Mouse (Mus musculus): ENCODE results near the gene Slc7a15. TPM values are rescaled to one million over a fixed set of nuclear protein-coding genes. Genes with fewer than 3 reads are reported as not detected.

Slc7a15 gene
- polyA plus RNA-seq, 1 experiment from 2014 or later, result not detected

DNA sequence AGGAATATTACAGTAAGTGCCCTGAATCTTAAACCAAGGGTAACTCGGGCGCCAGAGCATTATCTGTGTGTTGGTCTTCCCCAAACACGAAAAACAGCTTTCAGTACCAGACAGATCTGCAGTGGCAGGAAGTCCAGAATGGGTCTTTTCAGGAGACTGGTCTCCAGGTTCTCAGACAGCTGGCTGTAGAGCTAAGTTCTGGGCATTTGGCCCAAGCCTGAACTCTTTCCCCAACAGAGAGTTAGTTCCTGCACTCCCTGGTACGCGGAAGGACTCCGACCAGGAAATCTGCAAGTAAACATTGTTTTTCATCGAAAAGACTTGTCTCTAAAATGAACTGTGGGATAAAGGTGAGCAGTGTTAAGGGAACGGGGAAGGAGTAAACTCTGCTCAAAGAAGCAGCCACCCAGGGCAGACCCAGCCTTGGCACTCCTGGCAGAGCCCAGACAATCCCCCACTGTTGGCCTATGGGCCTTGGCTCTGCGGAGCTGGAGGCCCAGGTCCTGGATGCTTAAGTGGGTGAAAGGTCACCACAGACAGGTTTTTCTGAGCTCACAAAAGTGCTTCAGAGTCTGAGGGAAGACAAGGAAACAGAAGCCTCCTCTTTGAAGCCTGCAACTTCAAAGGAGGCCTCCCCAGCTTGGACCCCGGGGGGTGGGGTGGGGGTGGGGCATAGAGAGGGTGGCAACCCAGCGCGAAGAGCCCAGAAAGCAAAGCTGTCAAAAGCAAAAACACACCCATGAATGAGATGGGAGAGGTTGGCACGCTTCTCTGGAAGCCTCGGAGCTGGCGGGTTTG lies 102.8 kb downstream of the Slc7a15 start:
- H3K4me3 ChIP-seq, result peak overlapping the region; percentile 94; the same call in 1 of the 2 replicates
- WGBS, result 24% methylated on average over 15 of the region's 15 CpGs
- no peaks in the 10 kb centered on the region for H3K9me3 ChIP-seq (replicated peaks)
- no peak for ATAC-seq (replicated peaks; ENCODE audit: insufficient number of reproducible peaks, insufficient read depth, low FRiP score, low read depth)
- no peaks in the 10 kb centered on the region for H3K36me3 ChIP-seq
- H3K9ac ChIP-seq, result peak overlapping the region; percentile 0; the same call in 1 of the 2 replicates
- peaks cover 26% of the 10 kb centered on the region for H3K4me1 ChIP-seq (replicated peaks)
- H3K27me3 ChIP-seq, result no peaks in the 10 kb centered on the region
- peak overlapping the region; percentile 65 for H3K27ac ChIP-seq
- H3K4me2 ChIP-seq, result peak overlapping the region; percentile 75

DNA sequence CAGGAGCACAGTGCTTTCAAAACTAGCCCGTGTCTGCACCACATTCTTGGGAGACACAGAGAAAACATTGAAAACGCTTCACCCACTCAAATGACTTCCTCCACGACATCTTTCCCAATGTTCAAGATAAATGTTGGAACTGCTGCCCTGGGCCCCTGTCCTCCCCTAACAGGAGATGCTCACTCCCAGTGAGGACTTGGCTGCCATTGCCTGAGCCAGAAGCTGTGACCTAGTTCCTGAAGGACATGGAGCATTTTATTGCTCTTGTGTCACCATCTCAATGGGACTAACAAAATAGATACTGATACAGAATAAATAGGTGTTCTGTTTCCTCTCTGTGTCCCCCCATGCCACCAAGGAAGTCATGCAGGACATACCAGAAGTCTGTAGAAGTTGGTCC lies 104.2 kb downstream of the Slc7a15 start:
- H3K4me3 ChIP-seq, result no peak overlapping the region
- no peaks in the 10 kb centered on the region for H3K9me3 ChIP-seq (replicated peaks)
- 53% methylated on average over 3 of the region's 3 CpGs for WGBS

DNA sequence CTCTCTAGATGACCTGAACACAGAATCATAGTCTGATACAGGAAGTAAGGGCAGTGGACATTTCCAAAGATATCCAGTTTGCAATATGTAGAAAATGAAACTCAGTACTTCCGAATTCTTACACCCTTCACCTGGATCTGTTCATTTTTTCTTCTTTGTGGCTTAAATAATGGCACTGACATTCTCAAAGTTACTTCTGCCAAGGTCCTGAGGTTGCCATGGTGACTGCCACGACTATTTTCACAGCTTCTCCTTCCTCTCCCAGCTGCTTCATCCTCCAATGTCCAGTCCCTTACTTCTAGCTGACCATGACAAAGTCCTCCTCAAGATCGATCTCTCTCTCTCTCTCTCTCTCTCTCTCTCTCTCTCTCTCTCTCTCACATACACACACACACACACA lies 105.5 kb downstream of the Slc7a15 start:
- H3K9me3 ChIP-seq (replicated peaks), result no peaks in the 10 kb centered on the region
- WGBS, result 69% methylated on average over 3 of the region's 3 CpGs
- H3K4me1 ChIP-seq (replicated peaks), result peaks cover 20% of the 10 kb centered on the region

More for the DNA sequence above, 104.2 kb downstream of the Slc7a15 start:
- Histone ChIP-seq H3K27me3 (no peaks in the 10 kb centered on the region), H3K36me3 (no peaks in the 10 kb centered on the region), H3K27ac (no peak overlapping the region), H3K4me2 (no peak overlapping the region), H3K4me1 (replicated peaks) (peaks cover 19% of the 10 kb centered on the region), H3K9ac (no peak overlapping the region)
- no peak for ATAC-seq (replicated peaks; ENCODE audit: insufficient number of reproducible peaks, insufficient read depth, low FRiP score, low read depth)

DNA sequence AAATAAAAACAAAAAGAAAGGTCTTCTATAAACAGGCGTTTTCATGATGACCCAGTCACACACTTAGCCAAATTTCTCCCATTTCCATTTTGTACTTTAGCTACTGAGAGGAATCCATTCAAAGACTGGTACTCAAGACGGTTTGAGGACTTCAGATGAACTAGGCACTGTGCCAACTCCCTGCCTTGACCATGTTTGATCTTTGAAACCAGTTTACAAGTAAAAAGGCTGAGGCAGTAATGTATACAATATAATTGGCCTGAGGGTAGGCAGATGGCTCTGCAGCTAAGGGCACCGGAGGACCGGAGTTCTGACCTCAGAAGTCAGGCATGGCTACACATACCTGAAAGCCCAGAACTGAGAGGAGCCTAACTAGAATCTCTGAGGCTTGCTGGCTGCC lies 109.8 kb downstream of the Slc7a15 start:
- Histone ChIP-seq H3K36me3 (no peaks in the 10 kb centered on the region), H3K9ac (no peak overlapping the region), H3K9me3 (replicated peaks) (no peaks in the 10 kb centered on the region), H3K4me3 (no peak overlapping the region), H3K27ac (no peak overlapping the region), H3K4me2 (no peak overlapping the region), H3K27me3 (no peaks in the 10 kb centered on the region), H3K4me1 (replicated peaks) (peaks cover 7% of the 10 kb centered on the region)
- 63% methylated on average over 4 of the region's 4 CpGs for WGBS
- ATAC-seq (replicated peaks; ENCODE audit: insufficient number of reproducible peaks, insufficient read depth, low FRiP score, low read depth), result no peak

More for the DNA sequence above, 105.5 kb downstream of the Slc7a15 start:
- H3K27ac ChIP-seq, result no peak overlapping the region
- H3K4me2 ChIP-seq, result no peak overlapping the region
- no peaks in the 10 kb centered on the region for H3K36me3 ChIP-seq
- no peak overlapping the region for H3K9ac ChIP-seq
- ATAC-seq (replicated peaks; ENCODE audit: insufficient number of reproducible peaks, insufficient read depth, low FRiP score, low read depth), result no peak
- H3K27me3 ChIP-seq, result no peaks in the 10 kb centered on the region
- no peak overlapping the region for H3K4me3 ChIP-seq

DNA sequence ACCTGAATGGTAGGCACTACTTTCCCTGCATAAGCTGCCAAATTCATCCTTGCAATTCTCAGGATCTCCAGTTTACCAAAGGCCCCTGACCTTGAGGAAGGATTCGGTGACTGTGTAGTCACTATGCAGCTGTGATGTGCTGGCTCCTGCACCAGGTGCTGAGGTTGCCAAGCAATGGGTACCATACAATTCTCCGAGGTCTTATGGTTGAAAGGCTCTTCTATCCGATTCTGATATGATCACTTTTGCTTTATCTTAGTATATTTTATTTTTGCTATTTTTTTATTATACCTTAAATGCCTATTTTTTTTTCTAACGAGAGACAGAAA lies 110.2 kb downstream of the Slc7a15 start:
- ATAC-seq (replicated peaks; ENCODE audit: insufficient number of reproducible peaks, insufficient read depth, low FRiP score, low read depth), result no peak
- H3K4me1 ChIP-seq (replicated peaks), result peaks cover 7% of the 10 kb centered on the region
- no peaks in the 10 kb centered on the region for H3K9me3 ChIP-seq (replicated peaks)
- no peaks in the 10 kb centered on the region for H3K27me3 ChIP-seq
- no peak overlapping the region for H3K27ac ChIP-seq
- no peaks in the 10 kb centered on the region for H3K36me3 ChIP-seq
- H3K9ac ChIP-seq, result no peak overlapping the region
- WGBS, result 81% methylated on average over 4 of the region's 4 CpGs
- H3K4me2 ChIP-seq, result no peak overlapping the region
- no peak overlapping the region for H3K4me3 ChIP-seq

DNA sequence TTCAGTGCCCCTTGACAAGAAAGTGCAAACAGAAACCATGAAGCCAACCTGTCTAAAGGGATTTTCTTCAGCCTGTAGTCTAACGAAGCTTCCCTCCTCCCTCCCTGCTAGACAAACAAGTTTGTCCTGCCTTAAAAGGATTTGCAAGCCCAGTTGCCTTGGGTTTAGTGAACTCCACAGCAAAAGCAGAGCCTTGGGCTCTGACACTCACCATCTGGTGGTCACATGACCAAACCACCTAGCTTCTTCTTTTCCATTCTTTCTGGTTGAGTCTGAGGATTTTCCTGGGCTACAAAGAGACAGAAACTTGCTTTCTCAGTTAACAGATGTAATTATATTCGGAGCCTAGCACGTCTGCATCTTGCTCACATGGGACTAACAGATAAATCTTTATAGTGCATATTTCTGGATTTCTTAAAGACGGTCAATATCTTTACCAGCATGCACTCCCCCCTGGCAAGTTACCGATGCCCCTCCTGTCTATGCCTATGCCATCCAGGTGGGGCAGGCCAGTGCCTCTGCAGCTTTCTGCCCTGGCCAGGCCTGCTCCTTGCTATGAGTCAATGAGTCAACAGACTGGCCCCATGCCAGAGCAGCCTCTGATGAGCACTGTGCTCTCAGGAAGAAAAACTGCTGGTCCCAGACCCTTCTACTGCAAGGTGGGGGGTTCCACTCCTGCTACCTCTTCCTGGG lies 110.8 kb downstream of the Slc7a15 start:
- ATAC-seq (replicated peaks; ENCODE audit: insufficient number of reproducible peaks, insufficient read depth, low FRiP score, low read depth), result no peak
- Histone ChIP-seq H3K4me1 (replicated peaks) (peaks cover 7% of the 10 kb centered on the region), H3K36me3 (no peaks in the 10 kb centered on the region), H3K27ac (no peak overlapping the region), H3K9me3 (replicated peaks) (no peaks in the 10 kb centered on the region), H3K4me2 (no peak overlapping the region), H3K4me3 (no peak overlapping the region), H3K27me3 (no peaks in the 10 kb centered on the region), H3K9ac (no peak overlapping the region)
- 73% methylated on average over 5 of the region's 5 CpGs for WGBS

DNA sequence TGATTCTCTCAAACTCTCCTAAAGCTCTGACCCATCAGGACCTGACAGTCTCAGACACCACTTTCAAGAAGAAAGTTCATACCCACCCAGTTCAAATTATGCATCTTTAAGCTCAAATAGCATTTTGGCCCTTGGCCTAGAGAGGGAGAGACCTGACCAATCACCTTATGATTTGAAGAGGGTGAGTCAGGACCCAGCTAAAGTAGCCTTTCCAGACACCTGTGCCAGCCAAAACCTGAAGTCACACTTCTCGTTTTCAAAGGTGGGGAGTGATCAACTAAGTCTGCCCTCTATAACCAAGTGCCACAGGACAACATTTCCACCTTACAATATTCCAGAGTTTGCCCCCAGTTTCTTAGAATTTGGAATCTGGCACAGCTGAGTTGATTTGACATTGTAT lies 111.6 kb downstream of the Slc7a15 start:
- no peak overlapping the region for H3K9ac ChIP-seq
- 59% methylated on average over 1 of the region's 1 CpGs for WGBS
- no peaks in the 10 kb centered on the region for H3K36me3 ChIP-seq
- no peaks in the 10 kb centered on the region for H3K9me3 ChIP-seq (replicated peaks)
- H3K4me3 ChIP-seq, result no peak overlapping the region
- H3K27ac ChIP-seq, result no peak overlapping the region
- no peak for ATAC-seq (replicated peaks; ENCODE audit: insufficient number of reproducible peaks, insufficient read depth, low FRiP score, low read depth)
- no peak overlapping the region for H3K4me2 ChIP-seq
- H3K27me3 ChIP-seq, result no peaks in the 10 kb centered on the region
- H3K4me1 ChIP-seq (replicated peaks), result peaks cover 7% of the 10 kb centered on the region

DNA sequence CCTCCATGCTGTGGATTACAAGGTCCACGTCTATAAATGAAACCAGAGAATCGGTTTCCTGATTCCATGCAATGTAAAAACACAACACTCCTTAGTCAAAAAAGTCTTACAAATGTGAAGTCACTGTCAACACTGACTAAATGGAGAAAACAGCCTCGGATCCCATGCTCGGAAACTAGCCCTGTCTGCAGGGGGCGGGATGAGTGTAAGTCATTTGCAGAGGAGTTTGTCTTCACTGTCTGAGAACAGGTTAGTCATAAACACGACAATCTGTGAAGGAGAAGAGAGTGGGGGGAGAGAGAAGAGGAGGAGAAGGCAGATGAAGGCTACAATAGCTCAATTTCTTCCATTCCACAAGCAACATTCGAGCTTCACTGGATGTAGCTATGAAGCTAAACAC lies 113.6 kb downstream of the Slc7a15 start:
- no peak for ATAC-seq (replicated peaks; ENCODE audit: insufficient number of reproducible peaks, insufficient read depth, low FRiP score, low read depth)
- Histone ChIP-seq H3K27me3 (no peaks in the 10 kb centered on the region), H3K36me3 (no peaks in the 10 kb centered on the region), H3K9ac (no peak overlapping the region), H3K4me1 (replicated peaks) (peaks cover 7% of the 10 kb centered on the region), H3K9me3 (replicated peaks) (no peaks in the 10 kb centered on the region), H3K4me3 (no peak overlapping the region), H3K4me2 (no peak overlapping the region), H3K27ac (no peak overlapping the region)
- 79% methylated on average over 7 of the region's 7 CpGs for WGBS

DNA sequence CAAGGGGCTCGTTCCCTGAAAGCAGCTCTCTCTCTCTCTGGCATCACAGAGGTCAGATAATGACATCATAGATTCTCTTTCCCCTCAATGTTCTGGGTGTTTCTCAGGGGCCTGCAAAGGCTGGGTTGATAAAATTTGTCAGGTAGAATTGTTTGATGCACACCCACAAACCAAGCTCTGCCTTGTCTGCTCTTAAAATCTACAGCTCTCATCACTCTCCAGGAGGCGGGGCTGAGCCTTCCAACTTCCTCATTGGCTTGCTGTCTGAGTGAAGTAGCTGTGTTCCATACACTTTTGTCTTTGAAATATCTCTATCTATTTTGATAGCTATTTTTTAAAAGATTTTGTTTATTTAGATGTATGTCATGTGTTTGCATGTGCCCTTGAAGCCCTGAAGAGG lies 116.7 kb downstream of the Slc7a15 start:
- WGBS, result 60% methylated on average over 2 of the region's 2 CpGs
- no peak overlapping the region for H3K9ac ChIP-seq

More for the DNA sequence above, 116.7 kb downstream of the Slc7a15 start:
- H3K4me1 ChIP-seq (replicated peaks), result peaks cover 7% of the 10 kb centered on the region
- H3K27ac ChIP-seq, result no peak overlapping the region
- H3K27me3 ChIP-seq, result no peaks in the 10 kb centered on the region
- no peaks in the 10 kb centered on the region for H3K9me3 ChIP-seq (replicated peaks)
- H3K36me3 ChIP-seq, result no peaks in the 10 kb centered on the region
- H3K4me3 ChIP-seq, result no peak overlapping the region
- no peak for ATAC-seq (replicated peaks; ENCODE audit: insufficient number of reproducible peaks, insufficient read depth, low FRiP score, low read depth)
- H3K4me2 ChIP-seq, result no peak overlapping the region

Other genes starting within 250 kb of the Slc7a15 start
- gene Rhob, start 99.1 kb downstream of the Slc7a15 start, polyA plus RNA-seq (2015; fragmentation: Nextera tagmentation; extraction: Ambion mirVana), result 35.4 and 40.6 TPM in 2 replicates
- 24.4 and 25.4 TPM in 2 replicates for gene Pum2, start 75.1 kb upstream of the Slc7a15 start, polyA plus RNA-seq (2015; fragmentation: Nextera tagmentation; extraction: Ambion mirVana)
- gene Sdc1, start 172.3 kb upstream of the Slc7a15 start, polyA plus RNA-seq (2015; fragmentation: Nextera tagmentation; extraction: Ambion mirVana), result 33.9 and 48.6 TPM in 2 replicates

All from heart, embryonic 15.5 days (tissue).